Mouse (Mus musculus): ENCODE data around the gene Slc24a3. TPM values are rescaled to one million over a fixed set of nuclear protein-coding genes. Genes with fewer than 3 reads are reported as not detected.

Slc24a3 gene
- polyA plus RNA-seq, 1 experiment from 2014 or later, result 2.5 TPM

GRCm38 (mm10) chr2:145342956-145343355 lies 175.4 kb downstream of the Slc24a3 start:
- Histone ChIP-seq H3K27me3 (no peaks in the 10 kb centered on the region), H3K9ac (no peak overlapping the region), H3K4me3 (replicated peaks) (no peak overlapping the region), H3K4me2 (no peak overlapping the region), H3K4me1 (no peaks in the 10 kb centered on the region), H3K36me3 (replicated peaks) (no peaks in the 10 kb centered on the region), H3K9me3 (no peaks in the 10 kb centered on the region), H3K27ac (no peak overlapping the region)
- no peak for ATAC-seq (ENCODE audit: low FRiP score)
- WGBS, result 84% methylated on average over 4 of the region's 4 CpGs

- no peak for ATAC-seq (ENCODE audit: low FRiP score)
- Histone ChIP-seq H3K4me1 (no peaks in the 10 kb centered on the region), H3K27me3 (no peaks in the 10 kb centered on the region), H3K4me3 (replicated peaks) (no peak overlapping the region), H3K9ac (no peak overlapping the region), H3K36me3 (replicated peaks) (no peaks in the 10 kb centered on the region), H3K9me3 (no peaks in the 10 kb centered on the region), H3K4me2 (no peak overlapping the region), H3K27ac (no peak overlapping the region)
- 89% methylated on average over 1 of the region's 1 CpGs for WGBS
Measured at GRCm38 (mm10) chr2:145344521-145344920, 177.0 kb downstream of the Slc24a3 start.

- Histone ChIP-seq H3K9ac (no peak overlapping the region), H3K9me3 (no peaks in the 10 kb centered on the region), H3K4me3 (replicated peaks) (no peak overlapping the region), H3K27ac (no peak overlapping the region), H3K27me3 (no peaks in the 10 kb centered on the region), H3K36me3 (replicated peaks) (no peaks in the 10 kb centered on the region), H3K4me1 (no peaks in the 10 kb centered on the region), H3K4me2 (no peak overlapping the region)
- WGBS, result 89% methylated on average over 1 of the region's 1 CpGs
- no peak for ATAC-seq (ENCODE audit: low FRiP score)
Measured at GRCm38 (mm10) chr2:145353801-145354200, 186.2 kb downstream of the Slc24a3 start.

- Histone ChIP-seq H3K9me3 (no peaks in the 10 kb centered on the region), H3K4me2 (no peak overlapping the region), H3K9ac (no peak overlapping the region), H3K27ac (no peak overlapping the region), H3K4me3 (replicated peaks) (no peak overlapping the region), H3K4me1 (no peaks in the 10 kb centered on the region), H3K36me3 (replicated peaks) (no peaks in the 10 kb centered on the region), H3K27me3 (no peaks in the 10 kb centered on the region)
- no peak for ATAC-seq (ENCODE audit: low FRiP score)
- WGBS, result 85% methylated on average over 6 of the region's 6 CpGs
Measured at GRCm38 (mm10) chr2:145358236-145358942, 190.8 kb downstream of the Slc24a3 start.

GRCm38 (mm10) chr2:145363604-145364003 lies 196.1 kb downstream of the Slc24a3 start:
- Histone ChIP-seq H3K9ac (no peak overlapping the region), H3K27me3 (no peaks in the 10 kb centered on the region), H3K4me2 (no peak overlapping the region), H3K9me3 (no peaks in the 10 kb centered on the region), H3K36me3 (replicated peaks) (no peaks in the 10 kb centered on the region), H3K27ac (no peak overlapping the region), H3K4me3 (replicated peaks) (no peak overlapping the region), H3K4me1 (no peaks in the 10 kb centered on the region)
- 85% methylated on average over 2 of the region's 2 CpGs for WGBS
- ATAC-seq (ENCODE audit: low FRiP score), result no peak

- Histone ChIP-seq H3K9me3 (no peaks in the 10 kb centered on the region), H3K27ac (no peak overlapping the region), H3K4me1 (no peaks in the 10 kb centered on the region), H3K9ac (no peak overlapping the region), H3K4me3 (replicated peaks) (no peak overlapping the region), H3K36me3 (replicated peaks) (no peaks in the 10 kb centered on the region), H3K4me2 (no peak overlapping the region), H3K27me3 (no peaks in the 10 kb centered on the region)
- WGBS, result 70% methylated on average over 2 of the region's 2 CpGs
- no peak for ATAC-seq (ENCODE audit: low FRiP score)
Measured at GRCm38 (mm10) chr2:145368701-145369100, 201.1 kb downstream of the Slc24a3 start.

- H3K9me3 ChIP-seq, result no peaks in the 10 kb centered on the region
- no peaks in the 10 kb centered on the region for H3K4me1 ChIP-seq
- no peak overlapping the region for H3K4me3 ChIP-seq (replicated peaks)
- H3K36me3 ChIP-seq (replicated peaks), result no peaks in the 10 kb centered on the region
- H3K4me2 ChIP-seq, result no peak overlapping the region
- no peak overlapping the region for H3K27ac ChIP-seq
- ATAC-seq (ENCODE audit: low FRiP score), result no peak
- no peak overlapping the region for H3K9ac ChIP-seq
- 87% methylated on average over 4 of the region's 4 CpGs for WGBS
- no peaks in the 10 kb centered on the region for H3K27me3 ChIP-seq
Measured at GRCm38 (mm10) chr2:145370795-145371194, 203.2 kb downstream of the Slc24a3 start.

- H3K9ac ChIP-seq, result no peak overlapping the region
- no peak overlapping the region for H3K4me3 ChIP-seq (replicated peaks)
- no peaks in the 10 kb centered on the region for H3K4me1 ChIP-seq
- no peak for ATAC-seq (ENCODE audit: low FRiP score)
- H3K9me3 ChIP-seq, result no peaks in the 10 kb centered on the region
- H3K27me3 ChIP-seq, result no peaks in the 10 kb centered on the region
- 78% methylated on average over 5 of the region's 5 CpGs for WGBS
- H3K4me2 ChIP-seq, result no peak overlapping the region
- H3K36me3 ChIP-seq (replicated peaks), result no peaks in the 10 kb centered on the region
- H3K27ac ChIP-seq, result no peak overlapping the region
Measured at GRCm38 (mm10) chr2:145373803-145374202, 206.2 kb downstream of the Slc24a3 start.

GRCm38 (mm10) chr2:145382908-145383770 lies 215.6 kb downstream of the Slc24a3 start:
- Histone ChIP-seq H3K36me3 (replicated peaks) (no peaks in the 10 kb centered on the region), H3K27me3 (no peaks in the 10 kb centered on the region), H3K9me3 (no peaks in the 10 kb centered on the region), H3K4me2 (no peak overlapping the region), H3K9ac (no peak overlapping the region), H3K27ac (no peak overlapping the region), H3K4me1 (no peaks in the 10 kb centered on the region), H3K4me3 (replicated peaks) (no peak overlapping the region)
- ATAC-seq (ENCODE audit: low FRiP score), result no peak
- 77% methylated on average over 13 of the region's 13 CpGs for WGBS

GRCm38 (mm10) chr2:145384221-145384620 lies 216.7 kb downstream of the Slc24a3 start:
- H3K36me3 ChIP-seq (replicated peaks), result no peaks in the 10 kb centered on the region
- H3K9ac ChIP-seq, result no peak overlapping the region
- no peaks in the 10 kb centered on the region for H3K27me3 ChIP-seq
- H3K27ac ChIP-seq, result no peak overlapping the region
- H3K9me3 ChIP-seq, result no peaks in the 10 kb centered on the region
- H3K4me2 ChIP-seq, result no peak overlapping the region
- 93% methylated on average over 2 of the region's 2 CpGs for WGBS
- H3K4me3 ChIP-seq (replicated peaks), result no peak overlapping the region
- ATAC-seq (ENCODE audit: low FRiP score), result no peak
- H3K4me1 ChIP-seq, result no peaks in the 10 kb centered on the region

- Histone ChIP-seq H3K9ac (no peak overlapping the region), H3K27me3 (no peaks in the 10 kb centered on the region), H3K9me3 (no peaks in the 10 kb centered on the region), H3K27ac (no peak overlapping the region), H3K4me1 (no peaks in the 10 kb centered on the region), H3K4me2 (no peak overlapping the region), H3K36me3 (replicated peaks) (no peaks in the 10 kb centered on the region), H3K4me3 (replicated peaks) (no peak overlapping the region)
- 93% methylated on average over 3 of the region's 3 CpGs for WGBS
- no peak for ATAC-seq (ENCODE audit: low FRiP score)
Measured at GRCm38 (mm10) chr2:145385220-145385619, 217.7 kb downstream of the Slc24a3 start.

GRCm38 (mm10) chr2:145385773-145386172 lies 218.2 kb downstream of the Slc24a3 start:
- Histone ChIP-seq H3K9me3 (no peaks in the 10 kb centered on the region), H3K27ac (no peak overlapping the region), H3K4me2 (no peak overlapping the region), H3K36me3 (replicated peaks) (no peaks in the 10 kb centered on the region), H3K4me1 (no peaks in the 10 kb centered on the region), H3K4me3 (replicated peaks) (no peak overlapping the region), H3K27me3 (no peaks in the 10 kb centered on the region), H3K9ac (no peak overlapping the region)
- 70% methylated on average over 1 of the region's 1 CpGs for WGBS
- no peak for ATAC-seq (ENCODE audit: low FRiP score)

GRCm38 (mm10) chr2:145395804-145396203 lies 228.2 kb downstream of the Slc24a3 start:
- H3K9me3 ChIP-seq, result no peaks in the 10 kb centered on the region
- no peaks in the 10 kb centered on the region for H3K27me3 ChIP-seq
- no peak overlapping the region for H3K9ac ChIP-seq
- peaks cover 4% of the 10 kb centered on the region; the same call in 1 of the 2 replicates for H3K4me1 ChIP-seq
- no peak overlapping the region for H3K4me2 ChIP-seq
- WGBS, result 66% methylated on average over 3 of the region's 3 CpGs
- H3K27ac ChIP-seq, result no peak overlapping the region
- no peak overlapping the region for H3K4me3 ChIP-seq (replicated peaks)
- H3K36me3 ChIP-seq (replicated peaks), result no peaks in the 10 kb centered on the region
- no peak for ATAC-seq (ENCODE audit: low FRiP score)

All from forebrain, embryonic 12.5 days (tissue).